Mouse (Mus musculus) C2C12 (cell line): ENCODE data around the gene Slc25a48.

ENCODE experiments used
- CTCF ChIP-seq: IDR thresholded peaks from one replicate; pipeline ENCODE4 v1.5.1; 2011; ENCODE audit not compliant: control insufficient read depth, insufficient read depth, insufficient read length
- MAX ChIP-seq: IDR thresholded peaks from one replicate; pipeline ENCODE4 v1.6.1; 2011; ENCODE audit warnings: mild to moderate bottlenecking, control low read depth
- USF1 ChIP-seq: IDR thresholded peaks from one replicate; pipeline ENCODE4 v1.6.1; 2011; ENCODE audit warnings: low read depth, mild to moderate bottlenecking, control low read depth, moderate library complexity

DNA sequence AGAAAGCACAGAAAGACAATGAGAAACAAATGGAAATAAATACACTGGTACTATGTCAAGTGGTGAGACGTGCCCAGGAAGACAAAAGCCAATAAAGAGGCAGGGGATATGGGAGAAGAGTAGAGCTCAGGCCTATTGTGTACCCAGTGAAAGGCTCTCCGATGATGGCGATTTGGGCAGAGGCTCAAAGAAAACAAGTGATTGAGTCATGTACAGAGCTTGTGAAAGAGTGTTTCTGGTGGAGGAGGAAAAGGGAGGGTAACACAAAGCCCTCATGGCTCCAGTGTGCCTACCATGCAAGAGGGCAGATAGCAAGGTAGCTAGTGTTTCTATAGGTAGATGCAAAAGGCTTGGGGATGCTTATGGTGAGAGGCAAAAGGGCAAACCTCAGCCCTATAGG, 56.3 kb downstream of the Slc25a48 start:
- TF ChIP-seq CTCF (no peak), MAX (no peak), USF1 (no peak)
